Mouse (Mus musculus) left cerebral cortex, adult 9 months (tissue): ENCODE measurements around the gene Gm7030.
"Not testable (repeated sequence)": the region's sequence is repeated elsewhere in the genome, so short reads cannot be mapped to it uniquely, and the experiment has no call there.

ENCODE experiments used
- DNase-seq, 2 experiments: peaks; one replicate each; pipeline ENCODE4 v3.0.0; 2022; ENCODE audit warnings: low spot score in 2 of 2

Gm7030 gene

GRCm38 (mm10) chr17:36135421-36136231 is 6.4 kb upstream of the Gm7030 start:
- not testable (repeated sequence) for DNase-seq

GRCm38 (mm10) chr17:36131516-36132265 is 2.5 kb upstream of the Gm7030 start:
- DNase-seq = no peak

- not testable (repeated sequence) for DNase-seq
Measured at GRCm38 (mm10) chr17:36128525-36128924, 700 bp downstream of the Gm7030 start.

GRCm38 (mm10) chr17:36124111-36124510 is 5.1 kb downstream of the Gm7030 start:
- DNase-seq = not testable (repeated sequence)

- peak; percentile 47 to 65 for DNase-seq
Measured at GRCm38 (mm10) chr17:36121352-36122020, 7.7 kb downstream of the Gm7030 start, which contains the start of gene Gm19684. Gene Gm19684, plus strand, starts transcription at chr17:36121678.

- DNase-seq = not testable (repeated sequence)
Measured at GRCm38 (mm10) chr17:36120839-36121238, 8.4 kb downstream of the Gm7030 start.

GRCm38 (mm10) chr17:36116545-36116944 is 12.7 kb downstream of the Gm7030 start:
- not testable (repeated sequence) for DNase-seq

GRCm38 (mm10) chr17:36113979-36114593 is 15.1 kb downstream of the Gm7030 start:
- not testable (repeated sequence) for DNase-seq

- peak in 1 of 2 experiments; percentile 45 for DNase-seq
Measured at GRCm38 (mm10) chr17:36111510-36111868, 17.7 kb downstream of the Gm7030 start.

GRCm38 (mm10) chr17:36110641-36111509 is 18.4 kb downstream of the Gm7030 start:
- peak in 1 of 2 experiments; percentile 36 for DNase-seq

- DNase-seq = not testable (repeated sequence)
Measured at GRCm38 (mm10) chr17:36110129-36110528, 19.1 kb downstream of the Gm7030 start.

GRCm38 (mm10) chr17:36102091-36102490 is 27.1 kb downstream of the Gm7030 start:
- not testable (repeated sequence) for DNase-seq

- DNase-seq = not testable (repeated sequence)
Measured at GRCm38 (mm10) chr17:36099603-36100002, 29.6 kb downstream of the Gm7030 start.

- DNase-seq = no peak
Measured at GRCm38 (mm10) chr17:36093936-36094335, 35.3 kb downstream of the Gm7030 start.

GRCm38 (mm10) chr17:36092520-36092919 is 36.7 kb downstream of the Gm7030 start:
- not testable (repeated sequence) for DNase-seq

- not testable (repeated sequence) for DNase-seq
Measured at GRCm38 (mm10) chr17:36091933-36092332, 37.3 kb downstream of the Gm7030 start.

GRCm38 (mm10) chr17:36085976-36086375 is 43.2 kb downstream of the Gm7030 start:
- not testable (repeated sequence) for DNase-seq

- no peak for DNase-seq
Measured at GRCm38 (mm10) chr17:36083870-36084451, 45.3 kb downstream of the Gm7030 start.

GRCm38 (mm10) chr17:36083266-36083869 is 45.9 kb downstream of the Gm7030 start:
- DNase-seq = no peak
